Mouse (Mus musculus): ENCODE data around the gene Atg13. TPM values are rescaled to one million over a fixed set of nuclear protein-coding genes. Genes with fewer than 3 reads are reported as not detected.
"Not testable (repeated sequence)": the region's sequence is repeated elsewhere in the genome, so short reads cannot be mapped to it uniquely, and the experiment has no call there.

Gene Atg13
- 12.8 and 14.7 TPM in 2 replicates for polyA plus RNA-seq (2016; fragmentation: Nextera tagmentation; extraction: Ambion mirVana)

GRCm38 (mm10) chr2:91710272-91711234 lies at the start of gene Atg13, which contains the start of gene Harbi1:
TSS of gene Atg13 (minus strand) at chr2:91710576.
TSS of gene Harbi1 (plus strand) at chr2:91710852.
- Histone ChIP-seq H3K4me1 (peaks cover 24% of the 10 kb centered on the region), H3K4me3 (peak within 1 kb of the TSS; percentile 97), H3K27ac (peak within 1 kb of the TSS; percentile 89), H3K27me3 (replicated peaks) (no peaks in the 10 kb centered on the region), H3K4me2 (peak within 1 kb of the TSS; percentile 87), H3K9ac (peak within 1 kb of the TSS; percentile 83), H3K9me3 (replicated peaks) (no peaks in the 10 kb centered on the region), H3K36me3 (peaks cover 3% of the 10 kb centered on the region; the same call in 1 of the 2 replicates)
- WGBS (ENCODE audit: insufficient replicate concordance) = under 1% methylated on average over 66 of the region's 66 CpGs
- peak; percentile 99 for ATAC-seq

- WGBS (ENCODE audit: insufficient replicate concordance) = 61% methylated on average over 2 of the region's 2 CpGs
- no peak overlapping the region for H3K27ac ChIP-seq
- H3K36me3 ChIP-seq = no peaks in the 10 kb centered on the region
These were observed 39.5 kb upstream of the Atg13 start for GRCm38 (mm10) chr2:91749811-91750261.

GRCm38 (mm10) chr2:91744686-91745085 lies 34.3 kb upstream of the Atg13 start:
- H3K9ac ChIP-seq = no peak overlapping the region
- no peaks in the 10 kb centered on the region for H3K9me3 ChIP-seq (replicated peaks)
- no peaks in the 10 kb centered on the region for H3K36me3 ChIP-seq
- no peaks in the 10 kb centered on the region for H3K27me3 ChIP-seq (replicated peaks)
- H3K4me1 ChIP-seq = peaks cover 26% of the 10 kb centered on the region
- WGBS (ENCODE audit: insufficient replicate concordance) = 81% methylated on average over 5 of the region's 5 CpGs
- no peak for ATAC-seq
- no peak overlapping the region for H3K27ac ChIP-seq
- no peak overlapping the region for H3K4me2 ChIP-seq
- no peak overlapping the region for H3K4me3 ChIP-seq

More at GRCm38 (mm10) chr2:91749811-91750261, 39.5 kb upstream of the Atg13 start:
- Histone ChIP-seq H3K9ac (no peak overlapping the region), H3K4me2 (no peak overlapping the region), H3K4me3 (no peak overlapping the region), H3K27me3 (replicated peaks) (no peaks in the 10 kb centered on the region), H3K9me3 (replicated peaks) (no peaks in the 10 kb centered on the region), H3K4me1 (peaks cover 9% of the 10 kb centered on the region; the same call in 1 of the 2 replicates)
- ATAC-seq = no peak

GRCm38 (mm10) chr2:91739586-91739985 lies 29.2 kb upstream of the Atg13 start:
- H3K9ac ChIP-seq = no peak overlapping the region
- 84% methylated on average over 1 of the region's 1 CpGs for WGBS (ENCODE audit: insufficient replicate concordance)
- no peaks in the 10 kb centered on the region for H3K9me3 ChIP-seq (replicated peaks)
- ATAC-seq = no peak
- H3K4me1 ChIP-seq = peaks cover 49% of the 10 kb centered on the region
- no peaks in the 10 kb centered on the region for H3K27me3 ChIP-seq (replicated peaks)
- H3K4me3 ChIP-seq = no peak overlapping the region
- 0 out of 2 replicates have a peak, but pooled peaks cover 5% of the 10 kb centered on the region for H3K36me3 ChIP-seq
- no peak overlapping the region for H3K4me2 ChIP-seq
- H3K27ac ChIP-seq = no peak overlapping the region

- Histone ChIP-seq H3K36me3 (peaks cover 8% of the 10 kb centered on the region; the same call in 1 of the 2 replicates), H3K27ac (no peak overlapping the region), H3K27me3 (replicated peaks) (no peaks in the 10 kb centered on the region), H3K9ac (no peak overlapping the region), H3K4me3 (no peak overlapping the region), H3K4me2 (no peak overlapping the region), H3K4me1 (peaks cover 32% of the 10 kb centered on the region), H3K9me3 (replicated peaks) (no peaks in the 10 kb centered on the region)
- WGBS (ENCODE audit: insufficient replicate concordance) = 87% methylated on average over 5 of the region's 5 CpGs
- no peak for ATAC-seq
These were observed 24.8 kb upstream of the Atg13 start for GRCm38 (mm10) chr2:91735221-91735620.

GRCm38 (mm10) chr2:91729971-91730821 lies 19.8 kb upstream of the Atg13 start, which contains the start of gene Ambra1:
TSS of gene Ambra1 (plus strand) at chr2:91730134.
- Histone ChIP-seq H3K9ac (peak within 1 kb of the TSS; percentile 96), H3K9me3 (replicated peaks) (no peaks in the 10 kb centered on the region), H3K27ac (peak within 1 kb of the TSS; percentile 94), H3K4me2 (peak within 1 kb of the TSS; percentile 80), H3K4me1 (peaks cover 21% of the 10 kb centered on the region), H3K27me3 (replicated peaks) (no peaks in the 10 kb centered on the region), H3K36me3 (peaks cover 4% of the 10 kb centered on the region; the same call in 1 of the 2 replicates), H3K4me3 (peak within 1 kb of the TSS; percentile 98)
- peak; percentile 88 for ATAC-seq
- WGBS (ENCODE audit: insufficient replicate concordance) = under 1% methylated on average over 68 of the region's 68 CpGs

- peak overlapping the region; percentile 98 for H3K4me3 ChIP-seq
- H3K9ac ChIP-seq = peak overlapping the region; percentile 96
- no peaks in the 10 kb centered on the region for H3K27me3 ChIP-seq (replicated peaks)
- H3K36me3 ChIP-seq = peaks cover 4% of the 10 kb centered on the region; the same call in 1 of the 2 replicates
- H3K4me2 ChIP-seq = peak overlapping the region; percentile 80
- no peak for ATAC-seq
- WGBS (ENCODE audit: insufficient replicate concordance) = 16% methylated on average over 4 of the region's 4 CpGs
- H3K4me1 ChIP-seq = peaks cover 25% of the 10 kb centered on the region
- H3K9me3 ChIP-seq (replicated peaks) = no peaks in the 10 kb centered on the region
- peak overlapping the region; percentile 94 for H3K27ac ChIP-seq
These were observed 19.2 kb upstream of the Atg13 start for GRCm38 (mm10) chr2:91729571-91729970.

- no peak overlapping the region for H3K9ac ChIP-seq
- no peaks in the 10 kb centered on the region for H3K36me3 ChIP-seq
- H3K4me1 ChIP-seq = peaks cover 26% of the 10 kb centered on the region
- H3K27me3 ChIP-seq (replicated peaks) = no peaks in the 10 kb centered on the region
- H3K27ac ChIP-seq = no peak overlapping the region
- no peak overlapping the region for H3K4me2 ChIP-seq
- no peaks in the 10 kb centered on the region for H3K9me3 ChIP-seq (replicated peaks)
- ATAC-seq = no peak
- 77% methylated on average over 3 of the region's 3 CpGs for WGBS (ENCODE audit: insufficient replicate concordance)
- H3K4me3 ChIP-seq = no peak overlapping the region
These were observed 16.6 kb upstream of the Atg13 start for GRCm38 (mm10) chr2:91727011-91727410.

- 24% methylated on average over 4 of the region's 4 CpGs for WGBS (ENCODE audit: insufficient replicate concordance)
- peak overlapping the region; percentile 46 for H3K4me2 ChIP-seq
These were observed 15.1 kb upstream of the Atg13 start for GRCm38 (mm10) chr2:91725476-91725875.

GRCm38 (mm10) chr2:91724716-91725115 lies 14.3 kb upstream of the Atg13 start:
- Histone ChIP-seq H3K27ac (peak overlapping the region; percentile 54), H3K27me3 (replicated peaks) (no peaks in the 10 kb centered on the region), H3K9me3 (replicated peaks) (no peaks in the 10 kb centered on the region), H3K9ac (peak overlapping the region; percentile 17; the same call in 1 of the 2 replicates), H3K4me1 (peaks cover 19% of the 10 kb centered on the region), H3K4me3 (no peak overlapping the region), H3K36me3 (peaks cover 10% of the 10 kb centered on the region), H3K4me2 (peak overlapping the region; percentile 46)
- ATAC-seq = no peak
- WGBS (ENCODE audit: insufficient replicate concordance) = 38% methylated on average over 2 of the region's 2 CpGs

More at GRCm38 (mm10) chr2:91725476-91725875, 15.1 kb upstream of the Atg13 start:
- Histone ChIP-seq H3K27ac (peak overlapping the region; percentile 57), H3K4me1 (peaks cover 19% of the 10 kb centered on the region), H3K9ac (peak overlapping the region; percentile 22; the same call in 1 of the 2 replicates)
- peak; percentile 51 for ATAC-seq
- H3K36me3 ChIP-seq; H3K4me3 ChIP-seq; H3K27me3 ChIP-seq (replicated peaks); H3K9me3 ChIP-seq (replicated peaks): not testable (repeated sequence)

- no peaks in the 10 kb centered on the region for H3K9me3 ChIP-seq (replicated peaks)
- peaks cover 19% of the 10 kb centered on the region for H3K4me1 ChIP-seq
- H3K9ac ChIP-seq = no peak overlapping the region
- H3K36me3 ChIP-seq = peaks cover 10% of the 10 kb centered on the region
- no peak for ATAC-seq
- H3K27me3 ChIP-seq (replicated peaks) = no peaks in the 10 kb centered on the region
- H3K27ac ChIP-seq = no peak overlapping the region
- H3K4me3 ChIP-seq = no peak overlapping the region
- H3K4me2 ChIP-seq = no peak overlapping the region
These were observed 13.6 kb upstream of the Atg13 start for GRCm38 (mm10) chr2:91723951-91724350.
